Mouse (Mus musculus) embryonic facial prominence, embryonic 14.5 days (tissue): Measurements from ENCODE around the gene Pigx. TPM values are rescaled to one million over a fixed set of nuclear protein-coding genes. Genes with fewer than 3 reads are reported as not detected.
"Not testable (repeated sequence)": the region's sequence is repeated elsewhere in the genome, so short reads cannot be mapped to it uniquely, and the experiment has no call there.

Source experiments
- ATAC-seq: fragments of 200-750 bp; cut with Nextera tagmentation; 2 replicates; pipeline ENCODE4 v1.8.0; 2017; ENCODE audit warnings: low read depth, moderate number of reproducible peaks, moderate TSS enrichment
- DNase-seq: peaks from one replicate; pipeline ENCODE4 v3.0.0-alpha.2; 2015; ENCODE audit warnings: low spot score
- H3K27ac ChIP-seq: fragments of 300-500 bp; sonication (generic); replicated peaks from 2 replicates; pipeline ENCODE4 v1.5.1; 2014; ENCODE audit warnings: low read depth, mild to moderate bottlenecking, low read length, moderate library complexity
- H3K27me3 ChIP-seq: fragments of 300-500 bp; sonication (generic); replicated peaks from 2 replicates; pipeline ENCODE4 v1.6.1; 2014; ENCODE audit warnings: low read length; ENCODE audit not compliant: control insufficient read depth, insufficient read depth
- H3K36me3 ChIP-seq: fragments of 300-500 bp; sonication (generic); 2 replicates; pipeline ENCODE4 v1.6.1; 2014; ENCODE audit warnings: low read length, mixed read lengths; ENCODE audit not compliant: control insufficient read depth, insufficient read depth
- H3K4me1 ChIP-seq: fragments of 300-500 bp; sonication (generic); 2 replicates; pipeline ENCODE4 v1.6.1; 2014; ENCODE audit warnings: antibody characterized with exemption, low read length; ENCODE audit not compliant: control insufficient read depth, insufficient read depth
- H3K4me2 ChIP-seq: fragments of 300-500 bp; sonication (generic); 2 replicates; pipeline ENCODE4 v1.6.1; 2014; ENCODE audit warnings: low read depth, mild to moderate bottlenecking, low read length, moderate library complexity, mixed read lengths
- H3K4me3 ChIP-seq: fragments of 300-500 bp; sonication (generic); 2 replicates; pipeline ENCODE4 v1.5.1; 2014; ENCODE audit warnings: low read depth, mild to moderate bottlenecking, low read length
- H3K9ac ChIP-seq: fragments of 300-500 bp; sonication (generic); 2 replicates; pipeline ENCODE4 v1.6.1; 2014; ENCODE audit warnings: low read depth, mild to moderate bottlenecking, low read length, moderate library complexity, mixed read lengths
- H3K9me3 ChIP-seq: fragments of 300-500 bp; sonication (generic); 2 replicates; pipeline ENCODE4 v1.6.1; 2016; ENCODE audit warnings: low read length; ENCODE audit not compliant: control insufficient read depth
- WGBS: fragments of 180-500 bp; shearing (Covaris S2); extraction: QIAGEN DNeasy Blood & Tissue Kit; methylation state at CpG from one replicate; pipeline ENCODE4 v1.1.7; 2014; 5-methylcytosine and 5-hydroxymethylcytosine counted together
- polyA plus RNA-seq: library from polyadenylated mRNA; unstranded; fragments of >200 nt; fragmentation: Nextera tagmentation; extraction: Ambion mirVana; gene quantifications from 2 replicates; pipeline ENCODE4 v1.2.1, GENCODE M21; 2014

Pigx gene
- polyA plus RNA-seq, 1 experiment from 2014 or later, result 88.2 TPM

GRCm38 (mm10) chr16:32076406-32076805, 23.1 kb downstream of the Pigx start:
- ATAC-seq, result no peak
- 0 out of 2 replicates have a peak, but pooled peaks cover 6% of the 10 kb centered on the region for H3K36me3 ChIP-seq
- peaks cover 18% of the 10 kb centered on the region for H3K4me1 ChIP-seq
- H3K27me3 ChIP-seq, result no peaks in the 10 kb centered on the region
- H3K9me3 ChIP-seq, result no peaks in the 10 kb centered on the region
- 56% methylated on average over 3 of the region's 3 CpGs for WGBS
- peak overlapping the region; percentile 78 for H3K4me2 ChIP-seq
- no peak overlapping the region for H3K4me3 ChIP-seq
- no peak overlapping the region for H3K27ac ChIP-seq
- DNase-seq, result no peak
- 0 out of 2 replicates have a peak overlapping the region, but pooled peaks have one; percentile 45 for H3K9ac ChIP-seq

GRCm38 (mm10) chr16:32075762-32076161, 23.8 kb downstream of the Pigx start:
- WGBS, result 53% methylated on average over 1 of the region's 1 CpGs
- Histone ChIP-seq H3K36me3 (0 out of 2 replicates have a peak, but pooled peaks cover 6% of the 10 kb centered on the region), H3K27me3 (no peaks in the 10 kb centered on the region), H3K4me3 (no peak overlapping the region), H3K9me3 (no peaks in the 10 kb centered on the region), H3K4me2 (no peak overlapping the region; the same call in 1 of the 2 replicates), H3K9ac (no peak overlapping the region), H3K27ac (no peak overlapping the region), H3K4me1 (peaks cover 18% of the 10 kb centered on the region)
- DNase-seq (no peak), ATAC-seq (no peak)

GRCm38 (mm10) chr16:32070070-32070469, 29.5 kb downstream of the Pigx start:
- DNase-seq, H3K9me3 ChIP-seq, ATAC-seq, H3K4me1 ChIP-seq, H3K27ac ChIP-seq, H3K4me2 ChIP-seq, H3K4me3 ChIP-seq, H3K9ac ChIP-seq, H3K36me3 ChIP-seq, H3K27me3 ChIP-seq: not testable (repeated sequence)
- WGBS, result 55% methylated on average over 4 of the region's 4 CpGs

- no peak overlapping the region for H3K9ac ChIP-seq
- no peak overlapping the region for H3K27ac ChIP-seq
- no peaks in the 10 kb centered on the region for H3K27me3 ChIP-seq
- no peak overlapping the region for H3K4me3 ChIP-seq
- WGBS, result 79% methylated on average over 12 of the region's 12 CpGs
- no peak overlapping the region for H3K4me2 ChIP-seq
- H3K4me1 ChIP-seq, result no peaks in the 10 kb centered on the region
- H3K9me3 ChIP-seq, result no peaks in the 10 kb centered on the region
- DNase-seq, result no peak
- H3K36me3 ChIP-seq, result no peaks in the 10 kb centered on the region
- ATAC-seq, result no peak
Measured at GRCm38 (mm10) chr16:32068389-32069300, 30.9 kb downstream of the Pigx start.

GRCm38 (mm10) chr16:32066899-32067298, 32.6 kb downstream of the Pigx start:
- WGBS, result 100% methylated on average over 1 of the region's 1 CpGs
- H3K4me3 ChIP-seq, result no peak overlapping the region
- no peak overlapping the region for H3K9ac ChIP-seq
- H3K9me3 ChIP-seq, result no peaks in the 10 kb centered on the region
- no peaks in the 10 kb centered on the region for H3K27me3 ChIP-seq
- H3K36me3 ChIP-seq, result no peaks in the 10 kb centered on the region
- no peaks in the 10 kb centered on the region for H3K4me1 ChIP-seq
- no peak overlapping the region for H3K4me2 ChIP-seq
- no peak overlapping the region for H3K27ac ChIP-seq
- no peak for ATAC-seq
- no peak for DNase-seq

- Histone ChIP-seq H3K9me3 (no peaks in the 10 kb centered on the region), H3K36me3 (no peaks in the 10 kb centered on the region), H3K4me1 (no peaks in the 10 kb centered on the region), H3K9ac (no peak overlapping the region), H3K27ac (no peak overlapping the region), H3K4me3 (no peak overlapping the region), H3K27me3 (no peaks in the 10 kb centered on the region), H3K4me2 (no peak overlapping the region)
- 88% methylated on average over 7 of the region's 7 CpGs for WGBS
- ATAC-seq, result no peak
- no peak for DNase-seq
Measured at GRCm38 (mm10) chr16:32063900-32064299, 35.6 kb downstream of the Pigx start.

GRCm38 (mm10) chr16:32062226-32062625, 37.3 kb downstream of the Pigx start:
- no peak overlapping the region for H3K4me3 ChIP-seq
- H3K4me1 ChIP-seq, result no peaks in the 10 kb centered on the region
- DNase-seq (no peak), ATAC-seq (no peak)
- no peaks in the 10 kb centered on the region for H3K36me3 ChIP-seq
- no peaks in the 10 kb centered on the region for H3K27me3 ChIP-seq
- H3K9me3 ChIP-seq, result no peaks in the 10 kb centered on the region
- no peak overlapping the region for H3K4me2 ChIP-seq
- no peak overlapping the region for H3K27ac ChIP-seq
- WGBS, result 80% methylated on average over 2 of the region's 2 CpGs
- H3K9ac ChIP-seq, result no peak overlapping the region

- no peak overlapping the region for H3K4me2 ChIP-seq
- H3K36me3 ChIP-seq, result no peaks in the 10 kb centered on the region
- no peak overlapping the region for H3K4me3 ChIP-seq
- ATAC-seq (no peak), DNase-seq (peak; percentile 2)
- no peaks in the 10 kb centered on the region for H3K9me3 ChIP-seq
- H3K4me1 ChIP-seq, result no peaks in the 10 kb centered on the region
- H3K9ac ChIP-seq, result no peak overlapping the region
- no peak overlapping the region for H3K27ac ChIP-seq
- no peaks in the 10 kb centered on the region for H3K27me3 ChIP-seq
- 71% methylated on average over 6 of the region's 6 CpGs for WGBS
Measured at GRCm38 (mm10) chr16:32059840-32060523, 39.6 kb downstream of the Pigx start.
